Mouse (Mus musculus) mature B cell (primary cell): ENCODE data around the gene Homer3.

Experiments used
- in situ Hi-C: fragments of 300-500 bp; cut with MboI; formaldehyde crosslinking; loops from 2 replicates; pipeline ENCODE4 v1.14.3; 2019

Homer3 gene

DNA sequence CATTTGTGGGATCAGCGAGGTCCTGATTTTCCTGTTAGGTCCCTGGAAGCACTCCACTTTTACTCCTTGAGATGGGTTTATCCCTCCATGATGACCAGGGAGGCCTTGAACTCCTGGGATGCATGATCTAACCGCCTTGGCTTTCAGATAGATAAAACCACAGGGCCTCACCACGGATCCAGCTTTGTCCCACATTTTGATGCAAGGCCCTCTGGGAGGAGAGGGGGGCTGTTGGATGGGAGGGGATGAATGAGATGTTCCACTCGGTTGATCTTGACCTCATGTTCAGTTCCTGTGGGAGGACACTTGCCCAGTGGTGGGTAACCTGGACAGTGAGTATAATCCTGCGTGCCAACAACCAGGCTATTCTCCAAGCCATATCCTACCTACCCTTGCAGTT, 1.8 kb downstream of the Homer3 start:
- in situ Hi-C loops = no loop called here

DNA sequence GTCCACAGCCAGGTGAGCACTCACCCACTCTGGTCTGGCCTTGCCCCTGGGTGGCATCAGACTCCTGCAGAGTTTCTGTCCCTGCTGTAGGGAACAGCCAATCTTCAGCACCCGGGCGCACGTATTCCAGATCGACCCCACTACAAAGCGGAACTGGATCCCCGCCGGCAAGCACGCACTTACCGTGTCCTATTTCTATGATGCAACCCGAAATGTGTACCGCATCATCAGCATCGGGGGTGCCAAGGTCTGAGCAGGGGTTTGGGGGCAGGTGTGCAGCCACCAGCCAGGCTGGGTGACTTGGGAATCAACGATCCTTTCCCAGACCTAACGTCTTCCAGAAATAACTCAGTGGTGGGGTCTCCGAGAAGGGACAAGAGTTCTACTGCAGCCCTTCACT, 2.7 kb downstream of the Homer3 start:
- in situ Hi-C loops = no loop called here

DNA sequence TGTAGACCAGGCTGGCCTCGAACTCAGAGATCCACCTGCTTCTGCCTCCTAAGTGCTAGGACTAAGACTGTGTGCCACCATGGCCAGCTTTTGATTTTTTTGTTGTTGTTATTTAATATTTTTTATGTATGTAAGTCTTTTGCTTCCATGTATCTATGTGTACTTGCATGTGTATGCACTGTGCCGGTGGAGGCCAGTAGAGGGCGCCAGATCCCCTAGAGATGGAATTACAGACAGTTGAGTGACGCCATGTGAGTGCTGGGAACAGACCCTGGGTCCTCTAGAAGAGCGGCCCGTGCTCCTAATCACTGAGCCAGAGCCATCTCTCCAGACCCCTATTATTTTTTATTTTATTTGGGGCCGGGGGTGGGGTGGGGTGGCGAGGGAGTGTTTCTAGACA, 4.1 kb downstream of the Homer3 start:
- in situ Hi-C loops = no loop called here

DNA sequence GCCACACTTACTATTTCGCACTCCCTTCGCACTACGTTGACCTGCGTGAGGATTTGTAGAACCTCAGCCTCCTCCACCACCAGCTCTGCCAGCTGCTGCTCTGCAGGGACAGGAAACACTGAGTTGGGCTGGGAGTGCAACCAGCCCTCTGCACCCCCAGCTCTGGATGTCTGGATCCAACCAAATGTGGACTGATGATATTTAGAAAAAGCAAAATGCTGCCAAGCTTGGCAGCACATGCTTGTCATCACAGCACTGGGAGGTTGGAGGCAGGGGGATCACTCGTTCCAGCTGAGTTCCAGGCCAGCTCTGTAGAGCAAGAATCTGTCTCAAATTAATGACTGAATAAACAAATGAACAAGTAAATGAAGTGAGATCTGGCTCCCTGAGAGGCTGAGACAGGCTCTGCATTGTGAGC, 11.4 kb downstream of the Homer3 start:
- in situ Hi-C loops = no loop called here

DNA sequence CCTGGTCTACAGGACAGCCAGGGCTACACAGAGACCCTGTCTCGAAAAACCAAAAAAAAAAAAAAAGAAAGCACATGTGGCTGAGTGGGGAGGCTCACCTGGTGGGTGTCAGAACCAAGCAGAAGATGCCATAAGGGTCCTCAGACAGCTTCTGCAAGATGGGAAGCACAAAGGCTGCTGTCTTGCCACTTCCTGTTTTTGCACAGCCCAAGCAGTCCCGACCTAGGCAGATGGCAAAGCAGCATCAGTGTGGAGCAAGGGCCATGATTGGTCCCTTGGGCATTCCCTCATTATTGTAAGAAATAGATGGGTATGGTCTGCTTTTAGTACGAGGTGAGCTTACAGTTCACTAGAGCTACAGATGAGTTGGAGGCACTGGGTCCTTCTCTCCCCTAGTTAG, 18.3 kb downstream of the Homer3 start:
- in situ Hi-C loops = no loop called here

DNA sequence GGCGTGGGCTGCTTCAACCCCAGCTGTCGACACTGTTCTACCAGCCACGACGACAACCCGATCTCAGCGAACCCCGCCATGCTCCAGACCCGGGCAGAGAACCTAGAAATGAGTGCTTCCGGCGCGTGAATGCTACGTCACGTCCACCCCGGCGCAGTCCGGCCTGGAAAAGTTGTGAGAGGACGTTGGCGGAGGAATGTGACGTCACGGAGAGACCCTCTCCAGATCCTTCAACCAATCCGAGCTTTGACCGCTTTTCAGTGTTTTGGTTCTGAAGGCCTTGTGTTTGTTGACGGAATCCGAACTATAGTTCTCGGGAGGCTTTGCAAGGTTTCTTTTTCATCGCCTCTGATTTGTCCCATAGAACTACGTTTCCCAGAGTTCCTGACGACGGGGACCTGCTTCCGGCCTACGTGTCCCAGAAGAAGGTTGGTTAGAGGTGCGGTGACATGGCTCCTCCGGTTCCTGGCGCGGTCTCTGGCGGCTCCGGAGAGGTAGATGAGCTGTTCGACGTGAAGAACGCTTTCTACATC, 19.8 kb downstream of the Homer3 start, which contains the start of the genes Ddx49 and Cope:
Ddx49 (minus strand) TSS at position 132 of the 533 bp plus-strand sequence.
Cope (plus strand) TSS at position 161 of the 533 bp plus-strand sequence.
- in situ Hi-C loops = no loop called here

DNA sequence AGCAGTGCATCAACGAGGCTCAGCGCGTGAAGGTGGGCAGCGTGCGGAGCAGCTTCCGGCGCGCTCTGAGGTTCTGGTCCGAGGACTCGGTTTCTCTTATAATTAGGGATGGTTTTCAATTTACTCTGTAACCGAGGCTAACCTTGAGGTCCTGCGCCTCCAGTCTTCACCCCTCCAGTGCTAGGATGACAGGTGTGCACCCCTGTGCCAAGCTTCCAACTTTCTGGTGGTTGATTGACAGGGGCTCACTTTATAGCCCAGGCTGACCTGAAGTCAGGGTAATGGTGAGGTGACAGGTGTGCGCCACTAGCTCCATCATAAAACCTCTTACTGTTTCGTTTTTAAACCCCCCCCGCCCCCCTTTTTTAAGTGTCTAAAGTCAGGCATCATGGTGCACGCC, 20.3 kb downstream of the Homer3 start:
- in situ Hi-C loops = no loop called here

DNA sequence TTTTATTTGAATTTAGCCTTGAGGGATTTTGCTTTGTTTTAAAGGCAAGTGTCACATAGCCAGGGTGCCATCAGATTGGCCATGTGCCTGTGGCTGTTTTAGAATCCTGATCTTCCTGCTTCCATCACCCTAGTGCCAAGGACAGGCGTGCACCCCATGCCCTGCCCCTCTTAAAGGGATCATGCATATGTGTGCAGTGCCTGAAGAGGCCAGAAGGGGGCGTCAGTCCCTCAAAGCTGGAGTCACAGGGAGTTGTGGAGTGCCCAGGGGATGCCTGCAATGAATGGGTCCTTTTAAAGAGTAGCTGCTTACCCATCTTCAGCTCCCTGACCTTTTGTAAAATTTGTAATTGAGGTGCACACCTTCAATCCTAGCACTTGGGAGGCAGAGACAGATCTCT, 26.7 kb downstream of the Homer3 start:
- in situ Hi-C loops = no loop called here

DNA sequence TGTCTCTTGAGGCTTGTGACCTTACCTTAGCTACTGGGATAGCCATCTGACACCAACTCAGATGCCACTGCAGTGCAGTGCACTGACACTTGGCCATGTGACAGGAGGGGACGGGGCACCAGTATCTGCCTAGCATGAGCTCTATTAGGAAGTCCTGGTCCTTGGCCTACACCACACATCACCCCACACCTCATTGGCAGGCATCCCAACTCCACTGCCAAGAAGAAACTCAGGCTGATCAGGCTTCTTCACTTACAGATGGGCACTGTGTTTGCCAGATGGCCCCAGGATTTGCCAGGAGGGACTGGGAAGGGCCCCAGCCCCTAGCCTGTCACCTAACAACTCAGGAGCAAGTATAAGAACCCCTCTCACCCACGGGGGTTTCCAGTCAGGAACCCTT, 30.8 kb downstream of the Homer3 start:
- in situ Hi-C loops = no loop called here

DNA sequence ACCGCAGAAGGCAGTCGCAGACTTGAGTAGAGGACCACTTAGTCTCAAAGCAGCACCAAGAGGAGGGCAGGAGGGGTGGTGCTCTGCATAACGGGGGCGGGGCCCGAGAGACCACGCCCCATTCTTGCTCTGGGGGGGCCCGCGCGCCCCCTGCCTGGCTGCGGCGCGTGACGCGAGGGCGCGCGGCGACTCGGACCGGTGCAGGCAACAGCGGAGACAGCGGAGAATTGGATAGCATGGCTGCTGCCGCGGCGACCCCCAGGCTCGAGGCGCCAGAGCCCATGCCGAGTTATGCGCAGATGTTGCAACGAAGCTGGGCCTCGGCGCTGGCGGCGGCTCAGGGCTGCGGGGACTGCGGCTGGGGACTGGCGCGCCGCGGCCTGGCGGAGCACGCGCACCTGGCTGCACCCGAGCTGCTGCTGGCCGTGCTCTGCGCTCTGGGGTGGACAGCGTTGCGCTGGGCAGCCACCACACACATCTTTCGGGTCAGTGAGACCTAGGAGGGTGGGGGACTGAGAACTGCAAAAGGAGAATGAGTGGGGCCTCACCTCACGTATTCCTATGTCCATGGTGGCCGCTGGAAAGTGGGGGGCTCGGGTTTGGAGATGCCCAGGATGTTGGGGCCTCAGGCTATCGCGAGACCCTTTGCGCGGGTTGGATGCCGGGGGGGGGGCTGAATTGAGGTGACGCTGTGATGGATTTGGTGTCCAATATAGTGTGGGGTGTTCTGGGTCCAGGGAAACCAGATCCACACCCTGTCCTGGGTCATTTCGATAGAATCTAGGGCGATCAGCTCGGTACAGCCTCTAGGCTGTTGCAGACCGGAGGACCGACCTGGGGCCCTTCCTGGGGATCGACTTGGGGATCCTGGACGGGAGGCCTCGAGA, 33.2 kb downstream of the Homer3 start, which contains the start of gene Cers1:
Cers1 (plus strand) TSS at position 152 of the 887 bp plus-strand sequence.
- in situ Hi-C loops = no loop called here

DNA sequence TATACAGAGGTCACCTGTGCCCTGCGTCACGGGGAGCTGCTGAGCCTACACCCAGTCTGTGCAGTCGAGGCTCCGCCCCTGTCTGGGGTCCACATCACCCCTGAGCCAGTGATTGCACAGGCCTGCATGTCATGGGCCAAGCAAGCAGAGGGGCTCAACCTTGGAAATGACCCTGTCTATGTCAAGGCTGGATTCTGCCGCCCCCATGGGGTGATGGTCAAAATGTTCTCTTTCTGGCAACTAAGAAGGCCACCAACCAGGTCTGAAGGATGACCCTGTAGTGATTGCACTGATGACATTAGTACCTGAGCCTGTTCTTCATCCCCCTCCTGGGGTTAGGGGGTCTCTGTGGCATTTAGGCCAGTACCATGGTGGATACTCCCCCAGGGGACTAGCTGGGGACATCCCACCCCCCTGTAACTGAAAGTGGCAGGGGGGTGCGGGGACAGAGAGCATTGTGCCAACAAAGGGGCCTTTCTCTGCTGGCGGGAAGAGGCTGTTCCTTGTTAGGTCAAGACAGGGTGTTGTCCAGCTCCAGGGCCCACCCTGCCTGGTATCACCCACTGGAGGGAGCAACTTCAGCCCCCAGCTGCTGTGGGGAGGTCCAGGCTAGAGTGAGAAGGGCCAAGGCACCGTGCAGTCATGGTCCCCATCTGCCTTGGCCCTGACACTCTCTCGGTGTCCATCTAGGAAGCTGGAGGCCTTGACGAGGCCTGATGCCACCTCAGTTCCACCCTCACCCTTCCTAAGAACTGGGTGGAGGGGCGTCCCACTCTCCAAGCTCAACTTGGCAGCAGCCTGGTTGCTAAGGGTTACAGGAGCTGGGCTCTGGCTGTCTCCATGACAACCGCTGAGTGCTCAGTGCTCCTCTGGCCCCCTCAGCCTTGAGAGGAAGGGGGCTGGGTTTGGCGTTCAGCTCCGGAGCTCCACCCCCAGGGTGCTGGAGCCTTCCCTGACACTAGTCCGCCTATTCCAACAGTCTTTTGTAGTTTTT, 34.2 kb downstream of the Homer3 start:
- in situ Hi-C loops = no loop called here

DNA sequence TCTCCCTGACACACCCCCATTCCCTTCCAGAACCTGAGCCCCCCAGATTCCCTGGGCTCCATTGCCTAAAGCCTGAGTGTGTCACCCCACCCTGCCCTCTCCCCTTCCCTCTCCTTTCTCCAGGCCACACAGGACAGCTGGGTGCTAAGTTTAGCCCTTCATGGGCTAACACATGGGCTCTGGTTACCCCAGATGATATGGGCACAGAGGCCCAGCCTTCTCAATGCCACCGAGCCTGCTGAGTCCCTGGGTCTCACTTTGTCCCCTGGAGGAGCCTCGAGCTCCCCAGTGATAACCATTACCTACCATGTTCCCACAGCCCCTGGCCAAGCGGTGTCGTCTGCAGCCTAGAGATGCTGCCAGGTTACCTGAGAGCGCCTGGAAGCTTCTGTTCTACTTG, 35.2 kb downstream of the Homer3 start:
- in situ Hi-C loops = no loop called here

DNA sequence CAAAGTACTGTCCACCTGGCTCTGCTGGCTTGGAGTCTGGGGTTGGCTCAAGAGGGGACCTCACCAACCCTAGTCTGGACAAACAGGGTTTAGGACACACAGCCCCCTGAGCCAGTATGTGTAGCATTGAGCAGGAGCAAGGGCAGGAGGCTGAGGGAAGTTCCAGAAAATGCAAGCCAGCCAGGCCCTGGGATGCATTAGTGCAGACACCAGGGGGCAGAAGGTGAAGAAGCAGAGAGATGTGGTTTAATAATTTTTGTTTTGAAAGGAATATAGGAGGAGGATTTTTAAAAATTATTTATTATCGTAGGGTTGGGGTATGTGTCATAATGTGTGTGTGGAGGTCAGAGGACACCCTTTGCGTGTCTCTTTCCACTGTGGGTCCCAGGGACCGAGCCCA, 41.1 kb downstream of the Homer3 start:
- in situ Hi-C loops = no loop called here

DNA sequence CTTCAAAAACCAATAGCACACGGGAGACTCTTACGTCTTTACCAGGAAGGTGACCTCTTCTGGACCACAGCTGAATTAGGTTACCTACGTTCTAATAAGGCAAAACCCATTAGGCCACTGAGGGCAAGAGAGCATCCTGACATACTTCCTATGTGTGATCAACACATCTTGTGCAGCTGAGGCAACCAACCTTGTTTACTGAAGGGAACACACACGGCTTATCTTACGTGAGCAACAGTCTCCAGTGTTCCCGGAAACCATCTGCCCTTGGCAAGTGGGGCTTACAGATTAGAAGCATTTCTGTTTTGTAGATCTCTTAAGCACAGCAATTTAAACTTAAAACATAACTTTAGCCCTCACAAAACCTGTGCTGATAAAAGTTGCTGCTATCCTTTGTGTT, 44.9 kb downstream of the Homer3 start:
- in situ Hi-C loops = no loop called here

DNA sequence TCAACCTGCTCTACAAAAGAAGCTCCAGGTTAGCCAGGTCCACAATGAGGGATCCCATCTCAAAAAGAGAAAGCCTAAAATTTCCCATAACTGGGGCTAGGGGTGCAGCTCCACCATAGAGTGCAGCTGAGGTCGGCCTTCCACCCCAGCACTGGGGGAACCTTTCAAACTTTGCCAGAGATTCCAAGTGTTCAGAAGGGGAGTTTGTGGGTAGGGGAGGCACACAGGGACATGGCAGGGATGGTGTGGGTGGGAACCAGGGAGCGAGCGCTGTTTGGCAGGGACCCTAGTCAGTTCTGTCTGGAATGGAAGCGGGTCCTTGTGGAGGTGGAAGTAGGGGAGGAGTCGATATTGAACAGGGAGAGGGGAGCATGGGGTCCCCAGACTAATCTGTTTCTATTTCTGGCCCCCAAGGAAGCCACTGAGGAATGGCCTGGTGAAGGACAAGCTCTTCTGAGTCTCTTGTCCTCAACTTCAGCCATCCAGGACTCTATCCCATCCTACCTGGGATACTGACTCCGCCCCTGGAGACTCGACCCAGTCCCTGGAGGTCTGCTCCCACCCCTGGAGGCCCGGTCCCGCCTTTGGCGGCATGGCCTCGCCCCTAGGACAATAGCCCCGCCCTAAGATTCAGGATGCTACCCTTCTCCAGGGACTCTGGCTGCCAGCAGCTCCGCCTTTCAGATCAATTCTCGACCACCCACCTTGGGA, 46.7 kb downstream of the Homer3 start, which contains the start of gene Gdf1:
Gdf1 (plus strand) TSS at position 694 of the 711 bp plus-strand sequence.
- in situ Hi-C loops = no loop called here

DNA sequence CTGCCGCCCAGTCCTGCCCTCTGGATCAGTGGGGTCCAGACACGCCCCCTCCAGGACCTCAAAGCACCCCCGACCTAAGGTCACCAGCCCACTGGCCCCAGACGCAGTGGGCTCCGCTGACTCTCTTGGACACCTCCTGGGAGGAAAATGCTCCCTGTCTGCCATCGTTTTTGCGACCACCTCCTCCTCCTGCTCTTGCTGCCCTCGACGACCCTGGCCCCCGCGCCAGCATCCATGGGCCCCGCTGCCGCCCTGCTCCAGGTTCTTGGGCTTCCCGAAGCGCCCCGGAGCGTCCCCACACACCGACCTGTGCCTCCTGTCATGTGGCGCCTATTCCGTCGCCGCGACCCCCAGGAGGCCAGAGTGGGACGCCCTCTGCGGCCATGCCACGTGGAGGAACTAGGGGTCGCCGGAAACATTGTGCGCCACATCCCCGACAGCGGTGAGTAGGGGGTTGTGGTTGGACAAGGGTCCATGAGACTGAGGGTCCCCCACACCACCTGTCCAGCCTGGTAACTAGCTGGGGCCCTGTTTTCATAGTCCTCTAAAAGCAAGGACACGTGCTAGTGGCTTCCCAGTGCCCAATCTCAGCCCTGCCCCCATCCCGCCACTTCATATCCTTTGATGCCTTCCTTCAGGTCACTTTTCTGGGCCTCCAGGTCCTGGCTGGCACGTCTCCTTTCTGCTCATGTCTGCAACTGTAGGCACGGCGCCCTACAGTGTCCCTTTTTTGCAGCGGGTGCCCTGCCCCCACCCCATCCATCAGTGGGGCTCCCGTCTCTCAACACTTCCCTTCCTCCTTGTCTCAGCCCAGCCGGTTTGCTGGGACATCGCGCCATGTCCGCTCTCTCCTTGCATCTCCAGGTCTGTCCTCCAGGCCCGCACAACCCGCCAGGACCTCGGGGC, 47.5 kb downstream of the Homer3 start:
- in situ Hi-C loops = no loop called here

DNA sequence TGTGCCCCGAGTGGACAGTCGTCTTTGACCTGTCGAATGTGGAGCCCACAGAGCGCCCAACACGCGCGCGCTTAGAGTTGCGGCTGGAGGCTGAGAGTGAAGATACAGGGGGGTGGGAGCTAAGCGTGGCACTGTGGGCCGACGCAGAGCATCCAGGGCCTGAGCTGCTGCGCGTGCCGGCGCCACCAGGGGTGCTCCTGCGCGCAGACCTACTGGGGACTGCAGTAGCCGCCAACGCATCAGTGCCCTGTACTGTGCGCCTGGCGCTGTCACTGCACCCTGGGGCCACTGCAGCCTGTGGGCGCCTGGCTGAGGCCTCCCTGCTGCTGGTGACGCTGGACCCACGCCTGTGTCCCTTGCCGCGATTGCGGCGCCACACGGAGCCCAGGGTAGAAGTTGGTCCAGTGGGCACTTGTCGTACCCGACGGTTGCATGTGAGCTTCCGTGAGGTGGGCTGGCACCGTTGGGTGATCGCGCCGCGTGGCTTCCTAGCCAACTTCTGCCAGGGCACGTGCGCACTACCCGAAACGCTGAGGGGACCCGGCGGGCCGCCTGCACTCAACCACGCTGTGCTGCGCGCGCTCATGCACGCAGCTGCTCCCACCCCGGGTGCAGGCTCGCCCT, 48.2 kb downstream of the Homer3 start:
- in situ Hi-C loops = no loop called here

DNA sequence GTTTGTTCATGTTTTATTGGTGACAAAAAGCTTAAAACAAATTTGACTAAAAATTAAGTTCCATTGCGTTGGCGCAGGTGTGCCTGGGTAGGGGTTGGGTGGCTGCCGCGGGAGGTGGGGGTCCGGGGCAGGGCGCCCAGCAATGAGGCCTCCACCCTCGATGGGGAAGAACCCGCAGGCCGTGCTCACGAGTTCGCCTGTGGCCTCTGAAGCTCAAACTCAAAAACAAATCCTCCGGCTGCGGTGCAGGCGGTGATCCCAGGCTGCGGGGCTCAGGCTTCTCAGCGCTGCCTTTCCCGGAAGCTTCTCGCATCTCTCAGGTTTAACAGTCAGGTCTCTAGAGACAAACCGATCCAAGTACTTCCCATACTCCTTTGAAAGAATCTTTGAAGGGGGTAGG, 48.9 kb downstream of the Homer3 start:
- in situ Hi-C loops = no loop called here

DNA sequence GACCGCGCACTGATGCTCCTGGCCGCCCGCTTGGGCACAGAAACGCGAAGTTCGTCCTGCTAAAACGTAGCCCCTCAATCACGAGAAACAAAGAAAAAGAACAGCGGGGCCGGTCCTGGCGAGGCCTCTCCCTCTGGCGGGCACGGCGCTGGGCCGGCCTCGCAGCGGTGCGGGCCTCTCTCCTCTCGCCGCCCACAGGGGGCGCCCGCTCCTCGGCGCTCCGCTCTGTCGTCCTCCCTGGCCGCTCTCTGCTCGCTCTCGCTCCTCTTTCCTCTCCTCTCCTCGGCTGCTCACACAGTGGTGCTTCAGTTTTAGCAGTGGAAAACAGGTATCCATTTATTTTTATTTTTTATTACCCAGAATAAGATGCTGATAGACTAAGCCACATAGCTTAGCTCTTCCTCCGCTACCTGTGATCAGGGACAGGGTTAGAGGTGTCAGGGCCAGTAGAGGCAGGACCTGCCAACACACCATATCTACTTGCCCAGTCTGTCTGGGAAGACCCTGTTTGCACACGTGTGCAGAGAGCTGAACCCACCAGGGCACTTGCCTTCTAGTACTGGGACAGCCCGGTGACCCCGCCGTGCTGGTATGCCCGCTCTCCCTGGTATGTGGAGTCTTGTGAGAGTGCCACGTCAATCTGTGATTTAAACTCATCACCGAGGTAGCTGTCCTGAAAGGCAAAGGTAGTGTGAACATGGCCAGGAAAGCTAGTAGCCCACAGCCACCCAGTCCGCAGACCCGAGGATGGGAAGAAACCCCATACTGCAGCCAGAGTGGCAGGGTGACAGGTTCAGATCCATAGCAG, 49.6 kb downstream of the Homer3 start:
- in situ Hi-C loops = no loop called here
